Mouse (Mus musculus): Measurements from ENCODE around the gene Exosc8. TPM values are rescaled to one million over a fixed set of nuclear protein-coding genes. Genes with fewer than 3 reads are reported as not detected.

Exosc8 gene
- polyA plus RNA-seq, 1 experiment from 2014 or later = 106 TPM

GRCm38 (mm10) chr3:54734411-54735246 lies 564 bp downstream of the Exosc8 start:
- peaks cover 61% of the 10 kb centered on the region for H3K36me3 ChIP-seq
- ATAC-seq (ENCODE audit: low read depth) (peak; percentile 92), DNase-seq (peak; percentile 87)
- H3K4me2 ChIP-seq = peak overlapping the region; percentile 98
- peak overlapping the region; percentile 95 for H3K9ac ChIP-seq
- no peaks in the 10 kb centered on the region for H3K9me3 ChIP-seq (replicated peaks)
- under 1% methylated on average over 77 of the region's 84 CpGs for WGBS (ENCODE audit: insufficient replicate concordance)
- no peaks in the 10 kb centered on the region for H3K27me3 ChIP-seq
- peak overlapping the region; percentile 99 for H3K27ac ChIP-seq
- H3K4me3 ChIP-seq (replicated peaks) = peak overlapping the region; percentile 91
- peaks cover 43% of the 10 kb centered on the region for H3K4me1 ChIP-seq (replicated peaks)

GRCm38 (mm10) chr3:54732371-54732770 lies 2.8 kb downstream of the Exosc8 start:
- WGBS (ENCODE audit: insufficient replicate concordance) = 64% methylated on average over 4 of the region's 4 CpGs
- Histone ChIP-seq H3K4me2 (peak overlapping the region; percentile 98; the same call in 1 of the 2 replicates), H3K27ac (no peak overlapping the region), H3K9ac (peak overlapping the region; percentile 46; the same call in 1 of the 2 replicates), H3K9me3 (replicated peaks) (no peaks in the 10 kb centered on the region), H3K36me3 (peaks cover 62% of the 10 kb centered on the region), H3K27me3 (no peaks in the 10 kb centered on the region), H3K4me1 (replicated peaks) (peaks cover 43% of the 10 kb centered on the region), H3K4me3 (replicated peaks) (no peak overlapping the region)
- ATAC-seq (ENCODE audit: low read depth) = no peak
- DNase-seq = no peak

- Histone ChIP-seq H3K36me3 (peaks cover 67% of the 10 kb centered on the region), H3K4me2 (no peak overlapping the region), H3K9ac (no peak overlapping the region), H3K4me3 (replicated peaks) (no peak overlapping the region), H3K9me3 (replicated peaks) (no peaks in the 10 kb centered on the region), H3K27ac (no peak overlapping the region), H3K4me1 (replicated peaks) (peaks cover 36% of the 10 kb centered on the region), H3K27me3 (no peaks in the 10 kb centered on the region)
- 92% methylated on average over 8 of the region's 8 CpGs for WGBS (ENCODE audit: insufficient replicate concordance)
- DNase-seq (no peak), ATAC-seq (ENCODE audit: low read depth) (no peak)
Measured at GRCm38 (mm10) chr3:54731626-54732150, 3.5 kb downstream of the Exosc8 start.

- Histone ChIP-seq H3K27me3 (no peaks in the 10 kb centered on the region), H3K36me3 (peaks cover 75% of the 10 kb centered on the region), H3K4me3 (replicated peaks) (no peak overlapping the region), H3K27ac (no peak overlapping the region), H3K4me2 (no peak overlapping the region), H3K4me1 (replicated peaks) (peaks cover 23% of the 10 kb centered on the region), H3K9me3 (replicated peaks) (no peaks in the 10 kb centered on the region), H3K9ac (no peak overlapping the region)
- ATAC-seq (ENCODE audit: low read depth) (no peak), DNase-seq (no peak)
- WGBS (ENCODE audit: insufficient replicate concordance) = 90% methylated on average over 6 of the region's 6 CpGs
Measured at GRCm38 (mm10) chr3:54728100-54728499, 7.1 kb downstream of the Exosc8 start.

GRCm38 (mm10) chr3:54727588-54727987 lies 7.6 kb downstream of the Exosc8 start:
- ATAC-seq (ENCODE audit: low read depth) = no peak
- Histone ChIP-seq H3K36me3 (peaks cover 75% of the 10 kb centered on the region), H3K27ac (no peak overlapping the region), H3K4me2 (no peak overlapping the region), H3K9ac (no peak overlapping the region), H3K4me1 (replicated peaks) (peaks cover 18% of the 10 kb centered on the region), H3K4me3 (replicated peaks) (no peak overlapping the region), H3K27me3 (no peaks in the 10 kb centered on the region), H3K9me3 (replicated peaks) (no peaks in the 10 kb centered on the region)
- DNase-seq = no peak
- 94% methylated on average over 2 of the region's 2 CpGs for WGBS (ENCODE audit: insufficient replicate concordance)

GRCm38 (mm10) chr3:54725344-54725743 lies 9.8 kb downstream of the Exosc8 start:
- peaks cover 71% of the 10 kb centered on the region for H3K36me3 ChIP-seq
- H3K9ac ChIP-seq = no peak overlapping the region
- H3K27me3 ChIP-seq = no peaks in the 10 kb centered on the region
- no peak overlapping the region for H3K4me3 ChIP-seq (replicated peaks)
- WGBS (ENCODE audit: insufficient replicate concordance) = 58% methylated on average over 2 of the region's 2 CpGs
- no peaks in the 10 kb centered on the region for H3K9me3 ChIP-seq (replicated peaks)
- no peak overlapping the region for H3K4me2 ChIP-seq
- H3K27ac ChIP-seq = no peak overlapping the region
- no peak for DNase-seq
- 0 out of 2 replicates have a peak, but pooled peaks cover 7% of the 10 kb centered on the region for H3K4me1 ChIP-seq (replicated peaks)
- ATAC-seq (ENCODE audit: low read depth) = no peak

GRCm38 (mm10) chr3:54723741-54724500 lies 11.3 kb downstream of the Exosc8 start:
- H3K27ac ChIP-seq = no peak overlapping the region
- H3K4me2 ChIP-seq = no peak overlapping the region
- 53% methylated on average over 10 of the region's 10 CpGs for WGBS (ENCODE audit: insufficient replicate concordance)
- H3K4me1 ChIP-seq (replicated peaks) = 0 out of 2 replicates have a peak, but pooled peaks cover 7% of the 10 kb centered on the region
- no peak overlapping the region for H3K9ac ChIP-seq
- H3K4me3 ChIP-seq (replicated peaks) = no peak overlapping the region
- H3K36me3 ChIP-seq = peaks cover 61% of the 10 kb centered on the region
- ATAC-seq (ENCODE audit: low read depth) (peak; percentile 51), DNase-seq (no peak)
- H3K27me3 ChIP-seq = no peaks in the 10 kb centered on the region
- no peaks in the 10 kb centered on the region for H3K9me3 ChIP-seq (replicated peaks)

- WGBS (ENCODE audit: insufficient replicate concordance) = 57% methylated on average over 3 of the region's 3 CpGs
- Histone ChIP-seq H3K4me2 (no peak overlapping the region), H3K9ac (no peak overlapping the region), H3K36me3 (peaks cover 69% of the 10 kb centered on the region), H3K9me3 (replicated peaks) (no peaks in the 10 kb centered on the region), H3K4me3 (replicated peaks) (no peak overlapping the region), H3K27ac (no peak overlapping the region), H3K27me3 (no peaks in the 10 kb centered on the region), H3K4me1 (replicated peaks) (0 out of 2 replicates have a peak, but pooled peaks cover 7% of the 10 kb centered on the region)
- ATAC-seq (ENCODE audit: low read depth) = no peak
- no peak for DNase-seq
Measured at GRCm38 (mm10) chr3:54718947-54719346, 16.2 kb downstream of the Exosc8 start.

GRCm38 (mm10) chr3:54717348-54717747 lies 17.8 kb downstream of the Exosc8 start:
- no peak overlapping the region for H3K4me2 ChIP-seq
- no peaks in the 10 kb centered on the region for H3K27me3 ChIP-seq
- H3K9ac ChIP-seq = no peak overlapping the region
- ATAC-seq (ENCODE audit: low read depth) (no peak), DNase-seq (no peak)
- WGBS (ENCODE audit: insufficient replicate concordance) = 80% methylated on average over 6 of the region's 6 CpGs
- H3K36me3 ChIP-seq = peaks cover 67% of the 10 kb centered on the region
- H3K9me3 ChIP-seq (replicated peaks) = no peaks in the 10 kb centered on the region
- no peaks in the 10 kb centered on the region for H3K4me1 ChIP-seq (replicated peaks)
- H3K27ac ChIP-seq = no peak overlapping the region
- H3K4me3 ChIP-seq (replicated peaks) = no peak overlapping the region

GRCm38 (mm10) chr3:54715461-54715860 lies 19.7 kb downstream of the Exosc8 start:
- H3K4me1 ChIP-seq (replicated peaks) = no peaks in the 10 kb centered on the region
- H3K9ac ChIP-seq = no peak overlapping the region
- DNase-seq (no peak), ATAC-seq (ENCODE audit: low read depth) (no peak)
- H3K9me3 ChIP-seq (replicated peaks) = no peaks in the 10 kb centered on the region
- no peaks in the 10 kb centered on the region for H3K27me3 ChIP-seq
- WGBS (ENCODE audit: insufficient replicate concordance) = 86% methylated on average over 6 of the region's 6 CpGs
- no peak overlapping the region for H3K4me2 ChIP-seq
- H3K36me3 ChIP-seq = peaks cover 68% of the 10 kb centered on the region
- no peak overlapping the region for H3K4me3 ChIP-seq (replicated peaks)
- no peak overlapping the region for H3K27ac ChIP-seq

- WGBS (ENCODE audit: insufficient replicate concordance) = 80% methylated on average over 6 of the region's 6 CpGs
- Histone ChIP-seq H3K9me3 (replicated peaks) (no peaks in the 10 kb centered on the region), H3K27me3 (no peaks in the 10 kb centered on the region), H3K36me3 (peaks cover 77% of the 10 kb centered on the region), H3K4me2 (no peak within 1 kb of the TSS), H3K9ac (no peak within 1 kb of the TSS), H3K27ac (no peak within 1 kb of the TSS), H3K4me1 (replicated peaks) (no peaks in the 10 kb centered on the region), H3K4me3 (replicated peaks) (no peak within 1 kb of the TSS)
- ATAC-seq (ENCODE audit: low read depth) (no peak), DNase-seq (no peak)
Measured at GRCm38 (mm10) chr3:54714253-54714652, 20.9 kb downstream of the Exosc8 start, which contains the start of gene Gm21958. Gm21958 (minus strand) TSS chr3:54714353.

Measured in liver, embryonic 13.5 days (tissue).